Mouse (Mus musculus) urinary bladder, postnatal 4 days (tissue): Measurements from ENCODE around the gene Dapl1.

ENCODE experiments used
- DNase-seq, 2 experiments: peaks; one replicate each; pipeline ENCODE4 v3.0.0; 2021 to 2022; ENCODE audit warnings: low spot score in 2 of 2

Dapl1 gene

DNA sequence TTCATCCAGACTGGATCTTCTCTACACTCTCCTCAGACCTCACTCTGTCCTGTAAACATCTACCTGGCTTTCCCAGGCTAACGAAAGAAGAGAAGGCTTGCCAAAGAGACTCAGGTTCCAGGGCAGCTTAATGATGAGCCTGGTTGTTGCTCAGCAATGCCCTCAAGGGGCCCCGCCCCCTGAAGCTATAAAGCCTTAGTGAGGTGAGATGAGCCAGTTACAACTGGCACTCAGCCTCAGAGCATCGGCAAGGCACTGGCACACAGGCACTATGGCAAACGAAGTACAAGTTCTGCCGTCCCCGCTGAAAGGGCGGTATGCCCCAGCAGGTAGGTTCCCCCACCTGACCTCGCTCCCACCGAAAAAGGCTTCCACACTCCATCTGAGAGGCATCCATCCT, at the start of gene Dapl1:
Gene Dapl1 (plus strand): TSS at position 216 of the 400 bp plus-strand sequence.
- no peak for DNase-seq

DNA sequence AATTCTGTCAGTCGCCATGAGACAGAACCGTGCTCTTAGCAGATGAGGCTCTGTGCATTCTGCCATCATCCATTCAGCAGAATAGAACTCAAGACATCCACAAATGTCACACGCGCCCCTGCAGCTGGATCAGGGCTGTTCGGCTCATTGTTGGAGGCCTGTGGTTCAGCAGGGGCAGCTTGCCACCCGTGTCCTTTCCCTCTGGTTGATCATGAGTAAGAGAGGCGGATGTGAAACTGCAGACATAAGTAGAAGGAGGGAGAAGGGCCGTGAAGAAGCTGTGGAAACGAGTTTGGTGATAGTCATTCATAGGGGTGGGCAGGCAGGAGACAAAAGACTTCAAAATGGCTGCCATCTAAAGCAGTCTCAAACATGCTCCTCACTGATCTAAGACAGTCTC, 49.6 kb upstream of the Dapl1 start:
- no peak for DNase-seq

DNA sequence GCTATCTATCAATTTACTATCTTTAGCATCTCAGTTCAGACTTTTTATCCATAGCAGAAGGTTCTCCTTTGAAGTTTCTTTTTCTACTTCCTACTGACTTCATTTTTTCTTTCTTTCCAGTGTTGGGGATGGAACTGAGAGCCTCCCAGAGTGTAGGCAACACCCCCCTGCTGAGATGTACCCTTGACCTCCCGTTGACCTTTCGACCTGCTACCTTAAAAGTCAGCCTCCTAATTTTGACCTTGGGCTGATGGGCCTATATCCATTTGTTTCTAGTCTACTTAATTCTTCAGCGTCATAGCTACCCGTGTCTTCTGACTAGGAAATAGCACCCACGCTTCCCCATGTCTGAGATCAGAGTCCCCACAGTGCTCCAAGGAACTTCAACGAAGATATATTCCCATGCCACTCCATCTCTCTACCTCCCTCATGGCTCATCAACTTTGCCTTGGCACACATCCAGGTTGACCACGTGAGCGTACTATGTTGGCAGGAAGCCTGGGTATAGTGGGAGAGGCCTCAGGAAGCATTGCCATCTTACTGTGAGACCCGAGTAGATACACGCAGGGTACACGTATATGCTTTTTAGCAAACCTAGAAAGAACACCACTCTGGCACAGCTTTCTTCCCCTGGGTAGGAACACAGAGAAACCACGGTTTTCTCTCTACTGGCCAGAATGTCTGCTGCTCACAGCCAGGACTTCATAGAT, 46.6 kb upstream of the Dapl1 start:
- peak; percentile 64 to 72 for DNase-seq

DNA sequence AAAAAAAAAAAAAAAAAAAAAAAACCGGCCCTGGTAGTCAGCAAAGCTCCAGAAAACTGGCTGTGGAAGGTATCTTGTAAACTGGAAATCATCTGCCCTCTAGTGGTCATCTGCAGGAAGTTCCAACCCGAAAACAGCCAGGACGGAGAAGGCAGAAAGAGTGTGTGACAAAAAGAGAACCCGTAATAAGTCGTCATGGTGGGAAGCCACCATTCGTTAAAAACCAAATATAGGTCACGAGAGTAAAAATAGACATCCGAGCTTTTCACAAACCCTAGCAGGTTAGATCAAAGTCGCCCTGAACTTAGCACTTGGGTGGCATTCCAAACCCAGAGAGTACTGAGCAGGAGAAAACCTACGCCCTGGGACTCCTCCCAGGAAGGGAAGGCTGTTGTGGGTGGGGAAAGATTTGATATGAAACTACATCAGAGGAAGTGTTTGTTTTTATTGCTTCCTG, 45.9 kb upstream of the Dapl1 start:
- peak in 1 of 2 experiments; percentile 57 for DNase-seq

DNA sequence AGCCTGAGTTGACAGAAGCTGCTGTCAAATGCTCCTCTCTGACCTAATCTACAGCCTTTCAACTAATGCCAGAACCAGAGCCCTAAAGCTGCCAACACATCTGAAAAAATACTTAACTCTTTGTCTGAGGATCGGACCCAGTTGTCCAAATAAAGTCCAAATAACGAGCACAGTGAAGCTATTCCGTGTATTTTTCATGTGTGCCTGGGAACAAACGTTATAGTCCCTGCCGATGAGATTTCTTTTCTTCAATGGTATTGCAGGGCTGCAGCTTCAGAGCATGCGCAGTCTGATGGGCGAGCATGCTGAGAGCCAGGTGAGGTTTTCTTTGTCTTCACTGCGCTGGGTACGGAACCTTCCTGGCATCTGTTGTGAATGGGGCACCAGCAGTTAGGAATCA, 44.6 kb upstream of the Dapl1 start:
- DNase-seq = no peak

DNA sequence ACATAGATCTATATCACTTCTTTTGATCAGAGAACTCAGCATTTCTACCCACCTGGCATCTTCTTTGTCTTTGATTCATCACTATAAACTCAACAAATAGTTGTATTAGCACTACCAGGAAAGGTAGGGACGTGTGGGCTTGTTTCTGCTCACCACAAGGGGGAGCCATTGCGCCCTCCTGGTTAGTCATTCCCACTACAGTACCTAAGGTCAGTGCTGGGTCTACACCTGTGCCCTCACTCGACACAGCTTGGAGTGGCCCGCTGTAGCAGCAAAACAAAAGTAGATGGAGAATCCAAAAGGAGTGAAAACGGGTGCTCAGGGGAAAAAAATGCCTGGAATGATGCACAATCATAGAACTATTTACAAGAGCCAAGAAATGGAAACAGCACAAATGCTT, 44.0 kb upstream of the Dapl1 start:
- peak in 1 of 2 experiments; percentile 39 for DNase-seq

DNA sequence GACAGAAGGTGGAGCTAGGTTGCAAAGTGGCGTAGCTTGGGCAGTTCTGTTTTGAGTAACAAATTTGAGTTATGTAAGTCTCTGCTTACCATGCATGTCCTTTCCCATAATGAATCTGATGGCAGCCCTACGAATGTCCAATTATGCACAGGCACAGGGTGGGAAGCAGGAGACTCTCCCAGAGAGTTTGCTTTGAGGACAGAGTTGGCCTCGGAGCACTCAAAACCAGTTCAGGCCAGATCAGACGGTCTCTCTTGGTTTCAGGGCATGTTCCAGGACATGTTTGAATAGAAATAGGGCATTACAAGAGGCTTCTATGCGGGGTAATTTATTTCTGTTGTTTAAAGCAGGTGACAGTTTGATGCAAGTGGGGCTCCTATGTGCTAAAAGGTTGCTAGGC, 42.8 kb upstream of the Dapl1 start:
- DNase-seq = no peak

DNA sequence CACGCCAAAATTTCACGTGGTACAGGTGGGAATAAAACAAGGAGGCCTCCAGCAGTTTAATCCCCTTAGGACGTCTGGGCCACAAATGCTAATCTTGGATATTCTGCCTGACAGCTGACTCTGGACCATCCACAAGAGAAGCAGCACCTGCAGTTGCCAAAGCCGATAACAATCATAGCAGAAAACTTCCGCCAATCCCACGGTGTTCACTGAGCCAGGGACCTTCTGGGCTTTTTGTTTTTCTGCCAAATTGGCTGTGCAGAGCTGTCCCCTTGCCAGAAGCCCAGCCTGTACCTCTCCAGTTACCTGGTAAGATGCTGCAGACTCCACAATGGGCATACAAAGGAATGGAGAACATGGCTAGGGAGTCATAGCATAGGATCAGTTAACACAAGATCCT, 37.8 kb upstream of the Dapl1 start:
- DNase-seq = no peak

DNA sequence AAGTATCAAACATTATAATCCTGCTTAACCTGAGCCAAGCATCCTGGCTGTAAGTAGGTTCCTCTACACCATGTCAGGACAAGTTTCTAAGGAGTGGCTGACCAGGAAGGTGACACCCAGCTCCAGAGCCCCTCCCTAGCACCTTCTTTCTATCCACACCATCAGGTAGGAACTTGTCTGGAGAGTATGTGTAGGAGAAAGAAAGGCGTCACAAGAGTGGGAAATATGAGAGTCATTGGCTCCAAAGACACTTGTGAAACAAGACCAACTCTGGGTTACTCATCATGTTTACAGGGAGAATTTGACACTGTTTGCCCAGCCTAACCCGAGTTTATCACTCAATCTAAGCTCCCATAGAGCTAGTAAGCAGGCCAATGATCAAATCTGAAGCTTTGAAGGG, 36.7 kb upstream of the Dapl1 start:
- no peak for DNase-seq

DNA sequence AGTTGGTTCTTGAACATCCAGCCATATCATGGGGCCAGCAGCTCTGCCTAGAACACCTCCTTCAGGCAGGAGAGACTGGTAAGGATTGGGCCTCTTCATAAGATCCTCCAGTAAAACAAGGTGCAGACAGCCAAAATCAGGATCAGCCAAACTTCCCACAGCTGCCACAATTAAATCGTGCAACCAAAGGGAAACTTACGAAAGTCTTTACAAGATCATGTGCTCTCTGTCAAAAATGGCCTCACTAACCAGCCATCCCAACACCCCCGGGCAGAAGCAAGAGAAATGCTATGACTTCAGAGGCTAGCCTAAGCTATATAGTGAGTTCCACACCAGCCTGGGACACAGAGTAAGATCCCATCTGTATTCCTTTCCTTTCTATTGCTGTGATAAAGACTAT, 35.9 kb upstream of the Dapl1 start:
- DNase-seq = no peak

DNA sequence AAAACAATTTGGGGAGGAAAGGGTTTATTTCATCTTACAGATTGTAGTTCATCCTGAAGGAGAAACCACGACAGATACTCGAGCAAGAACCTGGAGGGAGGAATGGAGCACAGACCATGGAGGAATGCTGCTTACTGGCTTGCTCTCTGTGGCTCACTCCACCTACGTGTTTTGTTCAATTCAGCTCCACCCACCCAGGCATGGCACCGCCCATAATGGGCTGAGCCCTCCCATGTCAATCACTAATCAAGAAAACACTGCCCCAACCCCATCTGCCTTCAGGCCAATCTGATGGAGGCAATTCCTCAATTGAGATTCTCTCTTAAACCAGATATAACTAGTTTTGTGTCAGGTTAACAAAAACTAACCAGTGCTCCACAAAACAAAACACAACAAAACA, 35.5 kb upstream of the Dapl1 start:
- DNase-seq = no peak

DNA sequence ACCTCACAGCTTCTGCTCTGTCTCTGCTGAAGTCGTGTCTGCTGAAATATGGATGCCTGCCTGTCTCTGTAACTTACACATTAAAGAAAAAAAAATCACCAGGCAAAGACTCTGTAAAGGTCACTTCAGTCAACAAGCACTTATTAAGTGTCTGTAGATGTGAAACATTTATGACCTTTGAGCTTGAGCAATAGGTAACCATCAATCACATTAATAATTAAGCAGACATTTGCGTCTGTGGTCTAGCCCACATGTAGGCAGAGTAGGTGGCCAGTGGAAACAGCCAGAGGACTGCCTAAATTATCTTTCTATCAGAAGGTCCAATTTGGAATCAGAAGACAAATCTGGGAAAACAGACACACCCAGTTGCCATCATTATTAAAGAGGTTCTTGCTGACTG, 32.8 kb upstream of the Dapl1 start:
- no peak for DNase-seq

DNA sequence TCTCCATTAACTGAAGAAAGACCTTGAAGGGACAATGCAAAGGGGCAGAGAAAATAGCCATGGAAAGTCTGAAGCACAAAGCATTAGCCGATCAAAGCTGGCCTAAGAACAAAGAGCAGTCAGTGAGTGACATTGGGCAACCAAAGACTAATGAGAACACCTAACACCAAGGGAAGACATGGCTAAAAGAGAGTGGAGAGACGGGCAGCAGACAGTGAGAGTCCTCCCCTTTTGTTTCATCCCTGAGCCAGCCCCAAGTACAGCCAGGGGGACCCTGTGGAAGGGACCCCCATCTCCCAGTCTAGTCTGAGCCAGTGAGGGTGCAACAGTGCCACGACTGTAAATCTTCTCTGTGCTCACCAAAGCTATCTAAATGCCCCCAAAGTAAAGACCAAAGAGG, 32.4 kb upstream of the Dapl1 start:
- no peak for DNase-seq

DNA sequence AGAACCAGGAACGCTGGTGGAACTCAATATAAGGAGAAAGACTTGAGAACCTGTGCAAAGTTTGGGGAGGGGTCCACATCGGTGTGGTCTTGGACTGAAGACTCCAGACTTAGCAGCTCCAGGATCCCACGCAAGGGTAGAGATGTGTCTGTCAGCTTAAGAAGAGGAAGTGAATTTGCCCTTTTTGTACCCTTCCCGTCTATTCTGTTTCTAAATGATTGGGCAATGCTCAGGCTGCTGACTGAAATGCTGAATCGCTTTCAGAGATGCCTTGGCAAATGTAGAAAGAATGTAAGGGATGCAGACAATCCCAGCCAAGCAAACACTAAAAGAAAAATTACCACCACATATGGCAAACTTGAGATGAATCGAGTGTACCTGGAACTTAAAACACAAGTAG, 22.4 kb upstream of the Dapl1 start:
- DNase-seq = no peak

DNA sequence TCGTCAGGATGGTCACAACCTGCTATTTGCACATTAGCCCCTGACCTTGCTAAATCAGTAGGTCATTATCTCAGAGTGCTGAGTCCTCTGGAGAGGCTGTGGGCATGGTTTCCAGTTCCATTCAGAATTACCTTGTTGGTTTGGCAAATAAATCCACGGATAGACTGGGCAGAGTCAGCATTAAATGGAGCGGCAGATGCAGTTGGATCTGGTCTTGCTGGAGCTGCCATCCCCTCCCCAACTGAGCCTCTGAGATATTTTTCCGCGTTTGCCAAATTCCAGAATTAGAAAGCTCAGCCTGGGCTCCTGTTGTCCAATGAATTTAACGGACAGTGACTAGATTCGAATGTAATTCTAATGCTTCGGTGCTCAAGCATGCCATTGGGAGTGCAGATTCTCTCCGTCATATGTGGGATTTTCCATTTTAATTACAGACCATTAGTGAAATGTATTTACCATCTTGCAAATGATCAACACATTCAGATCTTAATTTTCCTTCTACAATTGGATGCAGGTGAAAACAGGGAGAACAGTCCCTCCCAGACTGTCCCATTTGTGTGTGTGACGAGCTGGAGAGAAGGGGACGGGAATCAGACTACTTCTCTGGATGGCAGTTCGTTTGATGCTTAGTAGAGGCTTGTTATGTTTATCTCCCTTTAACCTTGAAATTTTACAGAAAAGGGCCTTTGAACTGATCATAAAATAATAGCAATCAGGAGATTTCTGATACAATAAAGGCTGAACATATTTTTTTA, 20.8 kb upstream of the Dapl1 start:
- DNase-seq = no peak

DNA sequence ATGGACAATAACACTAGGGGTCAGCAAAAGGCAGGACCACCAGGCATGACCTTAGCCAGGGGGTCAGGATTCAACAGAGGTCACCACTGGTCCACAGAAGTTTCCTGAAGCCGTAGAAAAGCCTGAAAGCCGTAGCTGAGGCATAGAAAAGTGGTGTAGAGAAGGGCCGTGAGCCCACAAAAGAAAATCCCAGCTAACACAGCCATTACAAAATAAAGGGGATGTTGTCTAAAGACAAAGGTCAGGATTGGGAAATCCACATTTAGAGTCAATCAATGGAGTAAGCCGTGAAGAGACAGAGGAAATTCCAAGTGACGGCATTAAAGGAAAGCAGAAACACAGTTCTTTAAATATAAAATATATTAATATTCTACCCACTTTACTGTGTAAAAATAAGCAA, 18.8 kb upstream of the Dapl1 start:
- DNase-seq = no peak

DNA sequence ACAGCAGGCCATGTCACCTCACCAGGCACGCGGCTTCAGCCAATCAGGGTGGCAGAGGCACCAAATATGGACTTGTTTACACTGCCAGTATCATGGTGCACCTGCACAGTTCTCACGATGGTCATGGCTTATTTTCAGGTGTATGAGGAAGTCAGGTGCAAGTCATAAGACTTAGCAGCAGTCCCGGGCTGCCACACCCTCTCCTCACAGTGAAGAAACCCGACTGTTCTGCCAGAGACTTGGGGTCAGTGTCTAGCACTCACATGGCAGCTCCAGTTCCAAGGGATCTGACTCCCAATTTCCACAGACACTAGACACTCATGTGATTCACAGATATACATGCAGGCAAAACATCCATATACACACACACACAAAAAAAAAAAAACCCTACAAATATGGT, 18.1 kb upstream of the Dapl1 start:
- no peak for DNase-seq

DNA sequence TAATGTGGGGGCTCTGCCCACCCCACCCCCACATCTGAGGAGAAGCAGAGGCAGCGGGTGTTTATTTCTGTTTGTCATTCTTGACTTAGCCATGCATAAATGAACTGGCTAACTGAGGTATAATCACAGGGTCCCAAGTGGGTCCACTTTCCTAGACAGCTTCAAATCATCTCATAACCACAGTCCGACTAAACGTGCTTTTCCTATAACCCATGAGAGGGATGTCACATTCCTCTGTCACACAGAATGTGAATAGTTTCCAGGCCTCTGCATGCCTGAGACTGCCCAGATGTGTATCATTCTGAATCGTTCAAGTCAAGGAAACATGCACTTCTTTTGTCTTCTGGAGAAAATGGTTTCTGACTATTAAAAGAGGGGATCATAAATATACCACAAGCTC, 17.4 kb upstream of the Dapl1 start:
- DNase-seq = no peak

DNA sequence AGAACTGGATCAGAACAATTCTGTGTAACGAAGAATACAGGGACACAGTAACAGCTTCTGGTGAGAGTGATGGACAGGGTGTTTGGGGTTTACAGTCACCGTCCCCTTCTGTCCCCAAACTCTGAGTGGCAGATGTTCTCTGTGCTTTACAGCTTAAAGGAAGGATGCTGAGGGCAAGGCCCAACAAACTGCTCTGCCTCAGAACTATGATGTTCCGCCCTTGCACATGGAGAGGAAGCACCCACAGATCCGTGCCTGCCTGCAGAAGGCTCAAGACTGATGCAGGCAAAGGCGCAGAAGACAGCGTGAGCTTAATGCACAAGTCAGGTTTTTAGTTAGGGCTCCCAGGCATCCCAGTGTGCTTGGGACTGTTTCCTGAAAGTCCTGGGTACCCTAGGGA, 16.5 kb upstream of the Dapl1 start:
- no peak for DNase-seq

DNA sequence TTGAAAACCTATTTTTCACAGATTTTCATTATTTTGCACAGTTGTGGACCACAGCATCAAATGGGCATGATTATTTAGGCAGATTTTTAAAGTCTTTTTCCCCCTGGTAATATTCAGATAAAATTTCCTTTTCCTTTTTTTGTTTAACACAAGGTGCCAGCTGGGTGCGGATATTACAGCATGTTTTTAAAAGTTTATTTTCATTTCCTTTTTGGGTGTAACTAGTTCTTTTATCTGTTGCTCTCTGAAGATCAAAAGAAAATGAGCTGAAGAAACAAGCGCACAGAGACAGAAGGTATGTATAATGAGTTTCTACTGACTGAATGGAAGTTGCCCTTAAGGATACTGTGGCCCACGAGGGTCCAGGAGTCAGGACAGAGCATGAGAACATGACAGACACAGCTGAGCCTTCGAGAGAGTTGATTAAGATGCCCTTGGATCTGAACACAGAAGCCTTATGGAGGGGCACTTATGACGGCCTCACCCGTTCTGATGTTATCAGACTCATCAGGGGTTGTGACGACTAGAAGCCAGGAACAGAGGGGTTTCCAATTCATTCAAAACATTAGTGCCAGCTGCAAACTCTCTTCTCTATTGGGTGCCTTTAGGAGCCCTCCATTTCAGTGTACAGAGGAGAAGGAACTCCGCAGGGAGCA, 14.7 kb upstream of the Dapl1 start:
- no peak for DNase-seq

DNA sequence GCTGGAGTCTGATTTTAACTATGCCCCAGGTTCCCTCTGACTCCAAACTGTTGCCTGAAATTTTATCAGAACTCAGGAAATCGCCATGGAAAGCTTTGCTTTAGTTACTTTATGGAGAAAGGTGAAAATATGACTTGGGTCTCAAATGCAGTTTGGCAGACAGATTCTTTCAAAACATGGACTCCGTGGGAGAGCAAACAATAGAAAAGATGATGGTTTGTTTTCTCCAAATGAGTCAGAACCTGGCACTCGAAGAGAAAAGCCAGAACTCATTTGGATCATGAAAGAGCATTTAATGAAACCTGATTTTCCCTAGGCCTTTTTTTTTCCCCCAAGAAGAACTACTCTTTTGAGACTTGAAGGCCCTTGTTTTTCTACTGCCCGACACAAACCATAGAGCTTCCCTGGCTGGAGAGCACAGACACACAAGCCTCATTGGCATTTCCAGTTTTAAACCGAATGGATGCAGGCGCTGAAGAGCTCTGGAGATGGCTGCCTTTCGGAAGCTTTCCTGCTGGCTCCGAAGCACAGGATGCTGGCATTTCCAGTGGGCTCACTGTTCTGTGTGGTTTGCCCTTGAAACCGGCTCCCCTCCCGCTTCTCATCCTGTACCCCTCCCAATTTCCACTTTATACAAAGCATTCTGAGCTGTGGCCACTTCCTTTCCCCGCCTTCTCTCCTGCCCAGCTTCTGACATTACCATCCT, 14.0 kb upstream of the Dapl1 start:
- no peak for DNase-seq
